1 mouse cellular context compared by ENCODE assay signal in genomic region chr14:54866936-54867335, GRCm38 (mm10).
TF ChIP-seq lines count a peak whose summit lies in the region.

No protein-coding gene starts in this region.

TF ChIP-seq in MEL, 35 proteins besides CTCF, POLR2A, EP300 and RAD21 (continued from another document):
- no peak for TF ChIP-seq E2F4 (IDR thresholded peaks at IDR 0.05; ENCODE audit: borderline replicate concordance, low read depth, low read length)
- TF ChIP-seq MYC (IDR thresholded peaks at IDR 0.05; ENCODE audit: low read depth, low read length) = no peak
- no peak for TF ChIP-seq MAX (IDR thresholded peaks at IDR 0.05; ENCODE audit: low read length)
- no peak for TF ChIP-seq ZKSCAN1 (IDR thresholded peaks at IDR 0.05; ENCODE audit: low read depth, low read length)
- TF ChIP-seq TAL1 (IDR thresholded peaks at IDR 0.05; ENCODE audit: low read length) = no peak
- TF ChIP-seq ZMIZ1 (IDR thresholded peaks at IDR 0.05; ENCODE audit: low read depth, low read length) = no peak
- TF ChIP-seq NELFE (IDR thresholded peaks at IDR 0.05; ENCODE audit: low read depth, low read length) = no peak
- TF ChIP-seq ZNF384 (IDR thresholded peaks at IDR 0.05; ENCODE audit: low read depth, low read length) = no peak
- no peak for TF ChIP-seq ELF1 (IDR thresholded peaks at IDR 0.05; ENCODE audit: low read depth, low read length)
TF ChIP-seq in MEL: peak in this region for 0.
